Mouse (Mus musculus) neural tube, embryonic 11.5 days (tissue): ENCODE results near the gene Slc29a1. TPM values are rescaled to one million over a fixed set of nuclear protein-coding genes. Genes with fewer than 3 reads are reported as not detected.
A peak's percentile ranks its signal among the peaks of the same experiment; 100 is the strongest.

Source experiments
- ATAC-seq: fragments of 200-750 bp; cut with Nextera tagmentation; 2 replicates; pipeline ENCODE4 v1.8.0; 2017; ENCODE audit warnings: moderate number of reproducible peaks, mild to moderate bottlenecking, moderate TSS enrichment, moderate library complexity; ENCODE audit not compliant: insufficient read depth, low FRiP score, low TSS enrichment
- DNase-seq: peaks from one replicate; pipeline ENCODE4 v3.0.0-alpha.2; 2015; ENCODE audit warnings: low spot score
- H3K27ac ChIP-seq: fragments of 300-500 bp; sonication (generic); 2 replicates; pipeline ENCODE4 v1.5.1; 2014; ENCODE audit warnings: low read depth, mild to moderate bottlenecking, low read length
- H3K27me3 ChIP-seq: fragments of 300-500 bp; sonication (generic); 2 replicates; pipeline ENCODE4 v1.6.1; 2014; ENCODE audit warnings: mild to moderate bottlenecking, low read length, mixed read lengths; ENCODE audit not compliant: control insufficient read depth, insufficient read depth
- H3K36me3 ChIP-seq: fragments of 300-500 bp; sonication (generic); 2 replicates; pipeline ENCODE4 v1.6.1; 2014; ENCODE audit warnings: mild to moderate bottlenecking, low read length, moderate library complexity, mixed read lengths; ENCODE audit not compliant: control insufficient read depth, insufficient read depth
- H3K4me1 ChIP-seq: fragments of 300-500 bp; sonication (generic); 2 replicates; pipeline ENCODE4 v1.6.1; 2014; ENCODE audit warnings: low read length, mixed read lengths; ENCODE audit not compliant: control insufficient read depth, insufficient read depth
- H3K4me2 ChIP-seq: fragments of 300-500 bp; sonication (generic); 2 replicates; pipeline ENCODE4 v1.6.1; 2014; ENCODE audit warnings: low read depth, mild to moderate bottlenecking, moderate library complexity
- H3K4me3 ChIP-seq: fragments of 300-500 bp; sonication (generic); 2 replicates; pipeline ENCODE4 v1.5.1; 2014; ENCODE audit warnings: low read depth, low read length
- H3K9ac ChIP-seq: fragments of 300-500 bp; sonication (generic); 2 replicates; pipeline ENCODE4 v1.6.1; 2014; ENCODE audit warnings: mild to moderate bottlenecking, low read length
- H3K9me3 ChIP-seq: fragments of 300-500 bp; sonication (generic); 2 replicates; pipeline ENCODE4 v1.6.1; 2016; ENCODE audit warnings: low read length; ENCODE audit not compliant: control insufficient read depth
- WGBS: fragments of 180-500 bp; shearing (Covaris S2); extraction: QIAGEN DNeasy Blood & Tissue Kit; methylation state at CpG from one replicate; pipeline ENCODE4 v1.1.7; 2014; 5-methylcytosine and 5-hydroxymethylcytosine counted together
- polyA plus RNA-seq: library from polyadenylated mRNA; unstranded; fragments of >200 nt; fragmentation: Nextera tagmentation; extraction: Ambion mirVana; gene quantifications from 2 replicates; pipeline ENCODE4 v1.2.1, GENCODE M21; 2014

The Slc29a1 gene
- polyA plus RNA-seq, 1 experiment from 2014 or later: 48.7 TPM

DNA sequence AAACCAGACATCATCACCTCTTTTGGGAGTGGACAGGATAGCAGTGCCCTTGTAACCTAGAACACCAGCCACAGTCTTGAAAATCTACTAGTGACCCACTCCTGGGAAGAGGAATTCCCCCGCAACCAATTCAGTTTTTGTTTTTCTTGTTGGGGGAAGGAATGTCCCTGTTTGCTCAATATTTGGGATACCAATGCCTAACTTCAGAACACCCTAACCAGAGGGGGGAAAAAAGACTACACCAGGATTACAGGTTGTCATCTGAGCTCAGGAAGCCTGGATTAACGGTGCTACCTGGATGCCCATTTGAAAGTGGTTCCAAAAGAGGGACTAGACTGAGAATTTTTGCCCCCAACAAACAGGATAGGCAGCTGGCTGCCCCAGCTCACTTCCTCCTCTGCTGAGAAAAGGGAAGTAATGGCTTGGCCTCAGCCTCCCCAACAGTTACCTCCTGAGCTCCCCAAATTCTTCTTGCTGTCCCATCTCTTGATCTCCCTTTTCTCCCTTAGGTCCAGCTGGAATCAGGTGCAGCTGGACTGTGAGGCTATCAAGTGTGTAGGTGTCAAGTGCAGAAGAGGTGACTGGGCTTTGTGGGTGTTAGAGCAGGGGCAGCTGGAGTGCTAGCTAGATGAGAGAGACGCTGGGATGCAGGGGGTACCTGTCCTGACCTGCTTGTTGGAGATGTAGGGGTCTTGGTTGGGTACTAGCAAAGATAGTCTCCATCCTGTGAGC is 42.7 kb downstream of the Slc29a1 start:
- WGBS: 77% methylated on average over 3 of the region's 3 CpGs
- Histone ChIP-seq H3K27ac (no peak overlapping the region), H3K9ac (no peak overlapping the region), H3K9me3 (no peaks in the 10 kb centered on the region), H3K27me3 (peaks cover 7% of the 10 kb centered on the region), H3K4me2 (peak overlapping the region; percentile 88), H3K4me1 (peaks cover 5% of the 10 kb centered on the region; the same call in 1 of the 2 replicates), H3K4me3 (peak overlapping the region; percentile 46), H3K36me3 (no peaks in the 10 kb centered on the region)
- no peak for ATAC-seq
- no peak for DNase-seq

DNA sequence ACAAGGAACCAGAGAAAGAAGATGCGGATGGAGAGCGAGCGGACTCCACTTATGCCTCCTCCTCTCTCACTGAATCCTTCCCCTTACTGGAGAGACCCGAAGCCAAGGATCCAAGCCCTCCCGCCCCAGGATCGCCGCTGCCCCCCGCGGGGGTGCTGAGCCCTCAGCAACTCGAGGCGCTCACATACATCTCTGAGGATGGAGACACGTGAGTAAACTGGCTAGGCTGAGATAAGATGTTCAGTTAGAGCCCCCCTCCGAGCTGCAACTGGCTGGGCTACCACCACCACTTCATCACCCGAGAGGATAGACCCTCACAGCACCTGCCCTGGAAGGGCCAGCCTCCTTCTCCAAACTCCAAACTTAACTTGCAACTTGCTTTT is 43.3 kb downstream of the Slc29a1 start:
- peak overlapping the region; percentile 46 for H3K4me3 ChIP-seq
- peaks cover 5% of the 10 kb centered on the region; the same call in 1 of the 2 replicates for H3K4me1 ChIP-seq
- peak overlapping the region; percentile 68 for H3K9ac ChIP-seq
- H3K36me3 ChIP-seq: no peaks in the 10 kb centered on the region
- no peak overlapping the region for H3K27ac ChIP-seq
- ATAC-seq (no peak), DNase-seq (no peak)
- H3K4me2 ChIP-seq: peak overlapping the region; percentile 88
- H3K9me3 ChIP-seq: no peaks in the 10 kb centered on the region
- 5% methylated on average over 14 of the region's 14 CpGs for WGBS
- peaks cover 7% of the 10 kb centered on the region for H3K27me3 ChIP-seq

DNA sequence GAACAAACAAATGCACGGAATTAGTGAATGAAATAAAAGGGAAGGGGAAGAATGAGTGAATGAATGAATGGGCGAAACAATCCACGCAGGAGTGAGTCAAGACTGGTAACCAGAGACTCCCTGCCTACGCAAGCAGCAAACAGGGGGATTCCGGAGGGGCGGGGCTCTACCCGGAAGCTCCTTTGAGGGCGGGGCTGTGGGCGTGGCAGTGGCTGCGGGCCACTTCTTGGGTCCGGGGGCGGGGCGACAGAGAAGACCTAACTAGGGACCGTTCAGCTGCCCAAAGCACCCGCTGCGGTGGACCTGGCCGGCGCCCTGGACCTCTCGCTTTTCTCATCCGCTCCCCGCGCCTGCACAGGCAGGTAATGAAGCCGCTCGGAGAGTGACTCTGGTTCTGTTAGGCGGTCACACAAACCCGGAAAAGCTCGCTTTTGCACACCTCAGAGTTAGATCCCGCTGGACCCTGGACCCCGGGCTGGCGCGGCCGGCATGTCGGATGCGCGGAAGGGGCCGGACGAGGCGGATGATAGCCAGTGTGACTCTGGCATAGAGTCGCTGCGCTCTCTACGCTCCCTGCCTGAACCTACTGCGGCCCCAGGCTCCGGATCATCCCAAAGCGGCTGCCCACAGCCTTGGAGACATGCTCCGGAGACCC is 43.8 kb downstream of the Slc29a1 start, which contains the start of gene Nfkbie:
Gene Nfkbie (plus strand): TSS at position 252 of the 655 bp plus-strand sequence.
- Histone ChIP-seq H3K9me3 (no peaks in the 10 kb centered on the region), H3K36me3 (no peaks in the 10 kb centered on the region), H3K27me3 (peaks cover 7% of the 10 kb centered on the region), H3K27ac (no peak within 1 kb of the TSS), H3K4me2 (peak within 1 kb of the TSS; percentile 88), H3K4me1 (peaks cover 5% of the 10 kb centered on the region; the same call in 1 of the 2 replicates), H3K4me3 (peak within 1 kb of the TSS; percentile 46), H3K9ac (peak within 1 kb of the TSS; percentile 68)
- DNase-seq (peak; percentile 95), ATAC-seq (peak; percentile 80)
- WGBS: under 1% methylated on average over 45 of the region's 45 CpGs

DNA sequence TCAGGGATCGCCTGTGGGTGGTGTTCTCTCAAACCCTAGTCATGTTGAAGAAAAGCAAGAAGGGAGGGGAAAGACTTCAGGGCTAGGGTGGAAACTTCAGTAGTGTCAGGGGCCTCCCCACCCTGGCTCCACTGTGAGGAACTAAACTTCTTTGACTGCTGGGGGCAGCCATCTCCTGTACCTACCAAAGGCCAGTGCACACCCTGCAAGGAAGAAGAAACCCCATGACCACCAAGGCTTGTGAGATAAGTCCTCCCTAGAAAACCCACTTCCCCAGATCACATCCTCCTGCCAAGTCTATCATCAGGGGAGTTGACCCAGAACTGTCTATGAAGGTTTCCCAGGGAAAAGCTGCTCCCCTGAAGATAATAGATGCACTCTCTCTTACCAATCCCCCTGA is 45.0 kb downstream of the Slc29a1 start:
- H3K4me2 ChIP-seq: no peak overlapping the region
- H3K27ac ChIP-seq: no peak overlapping the region
- H3K9me3 ChIP-seq: no peaks in the 10 kb centered on the region
- H3K4me3 ChIP-seq: no peak overlapping the region
- peaks cover 7% of the 10 kb centered on the region for H3K27me3 ChIP-seq
- no peak for DNase-seq
- H3K36me3 ChIP-seq: no peaks in the 10 kb centered on the region
- 59% methylated on average over 1 of the region's 1 CpGs for WGBS
- H3K9ac ChIP-seq: no peak overlapping the region
- peaks cover 9% of the 10 kb centered on the region for H3K4me1 ChIP-seq
- no peak for ATAC-seq

GRCm38 (mm10) chr17:45553065-45553464 is 46.3 kb downstream of the Slc29a1 start:
- H3K4me3 ChIP-seq: no peak overlapping the region
- 91% methylated on average over 3 of the region's 3 CpGs for WGBS
- H3K36me3 ChIP-seq: no peaks in the 10 kb centered on the region
- no peak overlapping the region for H3K9ac ChIP-seq
- peaks cover 10% of the 10 kb centered on the region for H3K27me3 ChIP-seq
- H3K27ac ChIP-seq: no peak overlapping the region
- DNase-seq: no peak
- no peak overlapping the region for H3K4me2 ChIP-seq
- peaks cover 9% of the 10 kb centered on the region for H3K4me1 ChIP-seq
- no peaks in the 10 kb centered on the region for H3K9me3 ChIP-seq
- no peak for ATAC-seq

DNA sequence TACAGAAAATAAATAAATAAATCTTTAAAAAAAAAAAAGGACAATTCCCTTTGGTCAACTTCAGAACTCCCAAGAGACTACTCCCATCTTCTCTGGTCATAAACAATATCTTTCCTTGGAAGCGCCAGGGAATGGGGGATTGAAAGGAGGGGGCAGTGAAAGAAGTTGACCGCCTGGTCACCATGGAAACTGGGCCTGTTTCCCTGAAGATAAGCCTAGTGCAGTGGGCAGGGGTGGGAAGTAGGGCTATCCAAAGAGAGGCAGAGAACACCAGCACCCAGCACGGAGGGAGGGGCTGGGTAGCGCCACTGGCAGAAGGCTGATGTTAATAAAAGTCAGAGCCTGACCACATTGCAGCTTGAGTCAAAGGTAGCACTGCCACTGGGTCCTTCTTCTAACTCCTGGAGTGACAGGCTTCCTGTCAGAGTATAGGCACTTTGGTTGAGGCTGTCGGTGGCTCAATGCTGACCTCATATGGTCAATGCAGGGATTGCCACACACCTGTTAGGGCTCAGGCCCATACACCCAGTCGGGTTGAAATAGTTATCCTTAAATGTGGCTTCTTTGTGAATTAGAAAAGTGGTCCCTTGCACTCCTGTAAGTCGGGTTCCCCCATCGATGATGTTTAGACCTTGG is 47.5 kb downstream of the Slc29a1 start:
- Histone ChIP-seq H3K36me3 (no peaks in the 10 kb centered on the region), H3K9me3 (no peaks in the 10 kb centered on the region), H3K27ac (no peak overlapping the region), H3K4me1 (peaks cover 9% of the 10 kb centered on the region), H3K4me2 (no peak overlapping the region), H3K9ac (no peak overlapping the region), H3K4me3 (0 out of 2 replicates have a peak overlapping the region, but pooled peaks have one; percentile 1), H3K27me3 (peaks cover 19% of the 10 kb centered on the region)
- ATAC-seq (peak; percentile 14; the same call in 1 of the 2 replicates), DNase-seq (peak; percentile 80)
- WGBS: 6% methylated on average over 8 of the region's 8 CpGs

- Histone ChIP-seq H3K4me1 (peaks cover 8% of the 10 kb centered on the region), H3K9me3 (no peaks in the 10 kb centered on the region), H3K4me2 (no peak overlapping the region), H3K36me3 (no peaks in the 10 kb centered on the region), H3K9ac (no peak overlapping the region), H3K4me3 (no peak overlapping the region), H3K27me3 (peaks cover 19% of the 10 kb centered on the region), H3K27ac (no peak overlapping the region)
- no peak for DNase-seq
- ATAC-seq: no peak
- WGBS: 28% methylated on average over 7 of the region's 7 CpGs
Measured at GRCm38 (mm10) chr17:45551249-45551796, 48.1 kb downstream of the Slc29a1 start.

DNA sequence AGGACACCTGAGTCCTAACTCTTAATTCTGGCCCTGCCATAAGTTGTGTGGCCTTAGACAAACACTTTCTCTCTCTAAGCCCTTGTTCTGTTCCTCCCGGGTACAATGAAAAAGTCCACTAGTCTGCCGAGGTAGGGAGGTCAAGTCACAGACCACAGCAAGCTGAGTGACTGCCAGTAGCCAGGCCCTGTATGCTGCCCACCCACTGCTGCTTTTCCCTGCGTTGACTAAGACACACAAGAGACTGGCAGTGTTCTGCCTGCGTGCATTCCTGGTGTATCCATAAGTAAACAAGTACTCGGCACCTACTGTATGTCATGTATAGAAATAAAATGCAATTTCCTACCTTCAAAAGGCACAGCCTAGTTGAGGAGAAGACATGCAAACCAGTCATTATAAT is 49.2 kb downstream of the Slc29a1 start:
- peak overlapping the region; percentile 87 for H3K4me2 ChIP-seq
- peak overlapping the region; percentile 80 for H3K4me3 ChIP-seq
- H3K9me3 ChIP-seq: no peaks in the 10 kb centered on the region
- DNase-seq (no peak), ATAC-seq (no peak)
- H3K27ac ChIP-seq: no peak overlapping the region
- H3K9ac ChIP-seq: no peak overlapping the region
- H3K36me3 ChIP-seq: no peaks in the 10 kb centered on the region
- 31% methylated on average over 5 of the region's 5 CpGs for WGBS
- H3K4me1 ChIP-seq: peaks cover 4% of the 10 kb centered on the region; the same call in 1 of the 2 replicates
- peaks cover 30% of the 10 kb centered on the region for H3K27me3 ChIP-seq
